Mouse (Mus musculus) embryonic fibroblast, embryonic 13.5 days (primary cell): Measurements from ENCODE around the gene Eapp.

ENCODE experiments used
- CTCF ChIP-seq: IDR thresholded peaks from 2 replicates; pipeline ENCODE4 v1.5.1; 2011; ENCODE audit warnings: mild to moderate bottlenecking, control low read depth, low read length, moderate library complexity, borderline replicate concordance; ENCODE audit not compliant: insufficient read depth
- POLR2A ChIP-seq: IDR thresholded peaks from 2 replicates; pipeline ENCODE4 v1.6.1; 2011; ENCODE audit warnings: low read depth, mild to moderate bottlenecking, control low read depth, low read length, moderate library complexity

DNA sequence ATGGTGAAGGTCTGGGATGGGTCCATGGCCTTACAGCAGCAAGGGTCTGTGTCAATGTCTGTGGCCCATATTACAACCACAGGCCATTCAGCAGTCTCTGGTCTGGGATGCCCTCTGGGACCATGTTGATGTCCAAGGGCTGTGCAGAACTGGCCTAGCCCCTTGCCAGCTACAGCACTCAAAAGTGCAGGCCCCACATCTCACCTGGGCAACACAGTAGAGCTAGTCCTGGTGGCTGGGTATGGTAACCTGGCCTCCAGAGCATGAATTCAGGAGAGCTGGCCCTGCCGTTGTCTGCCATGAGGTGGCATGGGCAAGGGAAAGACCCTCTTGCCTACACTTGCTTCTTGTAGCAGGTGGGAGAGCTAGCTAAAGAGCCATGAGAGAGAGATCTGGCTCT, 27.6 kb downstream of the Eapp start:
- TF ChIP-seq POLR2A (no peak), CTCF (no peak)
